Mouse (Mus musculus) heart, postnatal 0 days (tissue): ENCODE results near the gene Gm28042. TPM values are rescaled to one million over a fixed set of nuclear protein-coding genes. Genes with fewer than 3 reads are reported as not detected.

Experiments used
- ATAC-seq: fragments of 200-750 bp; cut with Nextera tagmentation; 2 replicates; pipeline ENCODE4 v1.8.0; 2017; ENCODE audit warnings: low read depth, moderate number of reproducible peaks, moderate library complexity; ENCODE audit not compliant: insufficient read depth
- DNase-seq: peaks from one replicate; pipeline ENCODE4 v3.0.0-alpha.2; 2016; ENCODE audit warnings: low spot score
- H3K27ac ChIP-seq: fragments of 300-500 bp; sonication (generic); 2 replicates; pipeline ENCODE4 v1.5.1; 2014; ENCODE audit warnings: low read depth, mild to moderate bottlenecking
- H3K27me3 ChIP-seq: fragments of 300-500 bp; sonication (generic); 2 replicates; pipeline ENCODE4 v1.6.1; 2014; ENCODE audit warnings: low read length, mixed read lengths; ENCODE audit not compliant: control insufficient read depth, insufficient read depth
- H3K36me3 ChIP-seq: fragments of 300-500 bp; sonication (generic); replicated peaks from 2 replicates; pipeline ENCODE4 v1.6.1; 2014; ENCODE audit warnings: low read length, mixed read lengths; ENCODE audit not compliant: control insufficient read depth, insufficient read depth
- H3K4me1 ChIP-seq: fragments of 300-500 bp; sonication (generic); 2 replicates; pipeline ENCODE4 v1.6.1; 2014; ENCODE audit warnings: antibody characterized with exemption; ENCODE audit not compliant: control insufficient read depth, insufficient read depth
- H3K4me2 ChIP-seq: fragments of 300-500 bp; sonication (generic); 2 replicates; pipeline ENCODE4 v1.6.1; 2014; ENCODE audit warnings: low read depth, mild to moderate bottlenecking, low read length, moderate library complexity
- H3K4me3 ChIP-seq: fragments of 300-500 bp; sonication (generic); 2 replicates; pipeline ENCODE4 v1.5.1; 2014; ENCODE audit warnings: low read depth, low read length
- H3K9ac ChIP-seq: fragments of 300-500 bp; sonication (generic); replicated peaks from 2 replicates; pipeline ENCODE4 v1.6.1; 2014; ENCODE audit warnings: low read depth, low read length, mixed read lengths
- H3K9me3 ChIP-seq: fragments of 300-500 bp; sonication (generic); replicated peaks from 2 replicates; pipeline ENCODE4 v1.6.1; 2016; ENCODE audit warnings: low read length; ENCODE audit not compliant: control insufficient read depth
- CTCF ChIP-seq: IDR thresholded peaks from 2 replicates; pipeline ENCODE4 v1.5.1; 2016; ENCODE audit warnings: antibody characterized with exemption, control low read depth, low read depth
- EP300 ChIP-seq: IDR thresholded peaks from 2 replicates; pipeline ENCODE4 v1.6.1; 2016; ENCODE audit warnings: antibody characterized with exemption, low read depth
- WGBS: fragments of 180-500 bp; shearing (Covaris S2); extraction: QIAGEN DNeasy Blood & Tissue Kit; methylation state at CpG from one replicate; pipeline ENCODE4 v1.1.7; 2014; 5-methylcytosine and 5-hydroxymethylcytosine counted together
- polyA plus RNA-seq: library from polyadenylated mRNA; unstranded; fragments of >200 nt; fragmentation: Nextera tagmentation; extraction: Ambion mirVana; gene quantifications from 2 replicates; pipeline ENCODE4 v1.2.1, GENCODE M21; 2015
- total RNA-seq: library from RNA; depleted of rRNA; stranded (reverse); fragments of >200 nt; gene quantifications from 2 replicates; pipeline ENCODE4 v1.2.3, GENCODE M21; 2014; ENCODE audit warnings: low replicate concordance

The Gm28042 gene
- total and polyA plus RNA-seq, 2 experiments from 2014 or later, result 1.4 to 18.7 TPM

GRCm38 (mm10) chr2:120013831-120014486 is 13.3 kb upstream of the Gm28042 start:
- Histone ChIP-seq H3K9me3 (no peaks in the 10 kb centered on the region), H3K9ac (no peak overlapping the region), H3K27ac (no peak overlapping the region), H3K4me1 (no peaks in the 10 kb centered on the region), H3K36me3 (peaks cover 43% of the 10 kb centered on the region), H3K4me3 (no peak overlapping the region), H3K27me3 (no peaks in the 10 kb centered on the region), H3K4me2 (no peak overlapping the region)
- ATAC-seq, result no peak
- WGBS, result 88% methylated on average over 2 of the region's 2 CpGs
- TF ChIP-seq CTCF (no peak), EP300 (no peak)
- DNase-seq, result no peak

- TF ChIP-seq CTCF, result no peak
- TF ChIP-seq EP300, result no peak
- no peak overlapping the region for H3K9ac ChIP-seq
- no peak overlapping the region for H3K4me3 ChIP-seq
- DNase-seq (no peak), ATAC-seq (no peak)
- H3K36me3 ChIP-seq, result peaks cover 60% of the 10 kb centered on the region
- no peaks in the 10 kb centered on the region for H3K27me3 ChIP-seq
- H3K4me2 ChIP-seq, result no peak overlapping the region
- 88% methylated on average over 4 of the region's 4 CpGs for WGBS
- no peaks in the 10 kb centered on the region for H3K4me1 ChIP-seq
- no peak overlapping the region for H3K27ac ChIP-seq
- H3K9me3 ChIP-seq, result no peaks in the 10 kb centered on the region
These were observed 11.4 kb upstream of the Gm28042 start for GRCm38 (mm10) chr2:120015882-120016281.

GRCm38 (mm10) chr2:120017599-120017998 is 9.7 kb upstream of the Gm28042 start:
- ATAC-seq (no peak), DNase-seq (no peak)
- no peaks in the 10 kb centered on the region for H3K9me3 ChIP-seq
- H3K4me3 ChIP-seq, result no peak overlapping the region
- WGBS, result 93% methylated on average over 12 of the region's 12 CpGs
- no peaks in the 10 kb centered on the region for H3K4me1 ChIP-seq
- H3K4me2 ChIP-seq, result no peak overlapping the region
- no peaks in the 10 kb centered on the region for H3K27me3 ChIP-seq
- H3K27ac ChIP-seq, result no peak overlapping the region
- peaks cover 76% of the 10 kb centered on the region for H3K36me3 ChIP-seq
- H3K9ac ChIP-seq, result no peak overlapping the region
- no peak for TF ChIP-seq EP300
- TF ChIP-seq CTCF, result no peak

GRCm38 (mm10) chr2:120024337-120024736 is 3.0 kb upstream of the Gm28042 start:
- peak; percentile 72 for ATAC-seq
- no peak overlapping the region for H3K9ac ChIP-seq
- 42% methylated on average over 5 of the region's 5 CpGs for WGBS

GRCm38 (mm10) chr2:120027950-120028331 is 648 bp downstream of the Gm28042 start:
- Histone ChIP-seq H3K9me3 (no peaks in the 10 kb centered on the region), H3K27ac (peak overlapping the region; percentile 86), H3K27me3 (no peaks in the 10 kb centered on the region), H3K4me2 (peak overlapping the region; percentile 81), H3K4me3 (peak overlapping the region; percentile 66), H3K9ac (peak overlapping the region; percentile 68), H3K36me3 (peaks cover 31% of the 10 kb centered on the region), H3K4me1 (peaks cover 20% of the 10 kb centered on the region)
- DNase-seq, result no peak
- TF ChIP-seq EP300 (no peak), CTCF (no peak)
- ATAC-seq, result no peak; the same call in 1 of the 2 replicates
- 46% methylated on average over 3 of the region's 3 CpGs for WGBS

More at GRCm38 (mm10) chr2:120024337-120024736, 3.0 kb upstream of the Gm28042 start:
- Histone ChIP-seq H3K27ac (peak overlapping the region; percentile 91), H3K4me2 (no peak overlapping the region), H3K9me3 (no peaks in the 10 kb centered on the region), H3K4me1 (peaks cover 20% of the 10 kb centered on the region), H3K4me3 (no peak overlapping the region), H3K36me3 (peaks cover 43% of the 10 kb centered on the region), H3K27me3 (no peaks in the 10 kb centered on the region)
- no peak for TF ChIP-seq EP300
- no peak for TF ChIP-seq CTCF
- DNase-seq, result peak; percentile 70

GRCm38 (mm10) chr2:120030380-120030779 is 3.1 kb downstream of the Gm28042 start:
- H3K27me3 ChIP-seq, result no peaks in the 10 kb centered on the region
- H3K36me3 ChIP-seq, result peaks cover 26% of the 10 kb centered on the region
- H3K4me3 ChIP-seq, result no peak overlapping the region
- no peak overlapping the region for H3K9ac ChIP-seq
- no peak overlapping the region for H3K27ac ChIP-seq
- H3K4me1 ChIP-seq, result peaks cover 16% of the 10 kb centered on the region
- TF ChIP-seq EP300 (no peak), CTCF (no peak)
- ATAC-seq (no peak), DNase-seq (no peak)
- WGBS, result 66% methylated on average over 8 of the region's 8 CpGs
- no peak overlapping the region for H3K4me2 ChIP-seq
- H3K9me3 ChIP-seq, result no peaks in the 10 kb centered on the region
